ENCODE assay signal across 7 mouse cellular contexts in genomic region chr11:49846401-49847070, GRCm38 (mm10). TPM values are rescaled to one million over a fixed set of nuclear protein-coding genes. Genes with fewer than 3 reads are reported as not detected.
DNase-seq lines count a peak whose midpoint lies in the region; ATAC-seq and TF ChIP-seq lines count a peak whose summit lies in the region.

Mapk9 (plus strand) TSS chr11:49846751.

- H3K27ac ChIP-seq in embryonic facial prominence, embryonic 10.5 days (replicated peaks), result peak within 1 kb of the TSS; percentile 92
- peak within 1 kb of the TSS; percentile 80 for H3K27ac ChIP-seq in intestine, postnatal 0 days (ENCODE audit: low read depth, low read length)
- H3K27ac ChIP-seq in midbrain, embryonic 12.5 days (replicated peaks), result peak within 1 kb of the TSS; percentile 87
- H3K27ac ChIP-seq in small intestine, adult 2 months (ENCODE audit: insufficient read depth, low read depth, low read length), result peak within 1 kb of the TSS; percentile 69

- TF ChIP-seq POLR2A in small intestine, adult 2 months (IDR thresholded peaks at IDR 0.05; ENCODE audit: low read depth, low read length), result peak; percentile 24

- under 1% methylated on average over 68 of the region's 68 CpGs for WGBS in embryonic facial prominence, embryonic 10.5 days
- 1% methylated on average over 64 of the region's 68 CpGs for WGBS in intestine, postnatal 0 days
- WGBS in midbrain, embryonic 12.5 days, result under 1% methylated on average over 56 of the region's 68 CpGs
- 1% methylated on average over 68 of the region's 68 CpGs for WGBS in small intestine, adult 2 months

- peak; percentile 98 for ATAC-seq in intestine, postnatal 0 days
- ATAC-seq in midbrain, embryonic 12.5 days (ENCODE audit: low FRiP score, low read depth), result peak; percentile 97

- H3K9me3 ChIP-seq in embryonic facial prominence, embryonic 10.5 days, result no peaks in the 10 kb centered on the region
- H3K9me3 ChIP-seq in intestine, postnatal 0 days (ENCODE audit: control insufficient read depth), result no peaks in the 10 kb centered on the region
- H3K9me3 ChIP-seq in midbrain, embryonic 12.5 days, result no peaks in the 10 kb centered on the region

- peak within 1 kb of the TSS; percentile 94 for H3K4me3 ChIP-seq in embryonic facial prominence, embryonic 10.5 days
- H3K4me3 ChIP-seq in intestine, postnatal 0 days (ENCODE audit: low read depth, low read length), result peak within 1 kb of the TSS; percentile 92
- H3K4me3 ChIP-seq in midbrain, embryonic 12.5 days, result peak within 1 kb of the TSS; percentile 89
- H3K4me3 ChIP-seq in small intestine, adult 2 months (ENCODE audit: low read depth, low read length), result peak within 1 kb of the TSS; percentile 88

- peak; percentile 99 for DNase-seq in adrenal gland, postnatal 10 days
- peak; percentile 98 for DNase-seq in embryonic facial prominence, embryonic 10.5 days (ENCODE audit: low spot score)
- DNase-seq in gonadal fat pad, adult 2 months (ENCODE audit: low read depth), result peak; percentile 52
- peak; percentile 99 for DNase-seq in left cerebral cortex, postnatal 4 days

- peaks cover 23% of the 10 kb centered on the region for H3K4me1 ChIP-seq in embryonic facial prominence, embryonic 10.5 days
- H3K4me1 ChIP-seq in intestine, postnatal 0 days (replicated peaks; ENCODE audit: control insufficient read depth, insufficient read depth, low read length), result peaks cover 13% of the 10 kb centered on the region
- H3K4me1 ChIP-seq in midbrain, embryonic 12.5 days, result peaks cover 23% of the 10 kb centered on the region
- H3K4me1 ChIP-seq in small intestine, adult 2 months (ENCODE audit: control insufficient read depth, insufficient read depth, insufficient read length, low read length), result peaks cover 14% of the 10 kb centered on the region

- H3K27me3 ChIP-seq in embryonic facial prominence, embryonic 10.5 days (replicated peaks; ENCODE audit: low read depth, poor library complexity, severe bottlenecking), result no peaks in the 10 kb centered on the region
- H3K27me3 ChIP-seq in intestine, postnatal 0 days (replicated peaks; ENCODE audit: control insufficient read depth, insufficient read depth, low read length), result no peaks in the 10 kb centered on the region
- no peaks in the 10 kb centered on the region for H3K27me3 ChIP-seq in midbrain, embryonic 12.5 days
- no peaks in the 10 kb centered on the region for H3K27me3 ChIP-seq in small intestine, adult 2 months (ENCODE audit: control insufficient read depth, insufficient read depth, low read length)

- intact Hi-C loops in left cerebral cortex, postnatal 4 days (cut with DNase I), result no loop called here

- H3K4me2 ChIP-seq in intestine, postnatal 0 days (replicated peaks; ENCODE audit: low read depth), result peak within 1 kb of the TSS; percentile 92
- H3K4me2 ChIP-seq in midbrain, embryonic 12.5 days (replicated peaks), result peak within 1 kb of the TSS; percentile 90

- peak within 1 kb of the TSS; percentile 86 for H3K9ac ChIP-seq in intestine, postnatal 0 days (ENCODE audit: low read depth, low read length)
- H3K9ac ChIP-seq in midbrain, embryonic 12.5 days (replicated peaks), result peak within 1 kb of the TSS; percentile 94

- peak; percentile 95 for TF ChIP-seq CTCF in intestine, postnatal 0 days (IDR thresholded peaks at IDR 0.05; ENCODE audit: low read depth)
- TF ChIP-seq CTCF in small intestine, adult 2 months (IDR thresholded peaks at IDR 0.05; ENCODE audit: extremely low read depth, insufficient read length, insufficient replicate concordance, low read depth, low read length), result peak; percentile 81

- peaks cover 7% of the 10 kb centered on the region for H3K36me3 ChIP-seq in embryonic facial prominence, embryonic 10.5 days (replicated peaks)
- H3K36me3 ChIP-seq in intestine, postnatal 0 days (ENCODE audit: control insufficient read depth, insufficient read depth), result no peaks in the 10 kb centered on the region
- peaks cover 12% of the 10 kb centered on the region for H3K36me3 ChIP-seq in midbrain, embryonic 12.5 days
- H3K36me3 ChIP-seq in small intestine, adult 2 months (ENCODE audit: control insufficient read depth, insufficient read depth, low read length), result peaks cover 3% of the 10 kb centered on the region; the same call in 1 of the 2 replicates

RNA-seq across cellular contexts. Expression of gene Mapk9, which starts in this region (rescaled TPM):
- 10 to 100 TPM; 56.4 to 67.8 TPM for total RNA-seq in adrenal gland, postnatal 10 days (2021)
- 26.0 and 28.4 TPM in 2 replicates for polyA plus RNA-seq in embryonic facial prominence, embryonic 10.5 days (2016; fragmentation: Nextera tagmentation; extraction: Ambion mirVana)
- 37.4 and 37.7 TPM in 2 replicates for polyA plus RNA-seq in gonadal fat pad, adult 2 months (2012; rRNA removed)
- polyA plus RNA-seq in intestine, postnatal 0 days (2015; fragmentation: Nextera tagmentation; extraction: Ambion mirVana), result 21.7 and 22.0 TPM in 2 replicates
- total RNA-seq in left cerebral cortex, postnatal 4 days (2021), result 100 to 1,000 TPM; 135 to 139 TPM
- polyA plus RNA-seq in midbrain, embryonic 12.5 days (2016; fragmentation: Nextera tagmentation; extraction: Ambion mirVana), result 45.9 and 46.1 TPM in 2 replicates
- 4.4 and 6.4 TPM in 2 replicates for polyA plus RNA-seq in small intestine, adult 2 months (2012; rRNA removed)

Comparison
In these comparisons a context has a peak if more than half of its experiments do, and no peak if none do; other contexts are left out.
1. Peak in every context shown above with its lines: DNase-seq, ATAC-seq, H3K4me3 ChIP-seq and H3K27ac ChIP-seq.